Mouse (Mus musculus): ENCODE measurements around the gene Klhl2. TPM values are rescaled to one million over a fixed set of nuclear protein-coding genes. Genes with fewer than 3 reads are reported as not detected.

Gene Klhl2
- 41.7 and 42.3 TPM in 2 replicates for polyA plus RNA-seq (2015; fragmentation: Nextera tagmentation; extraction: Ambion mirVana)

- under 1% methylated on average over 40 of the region's 68 CpGs for WGBS
Observed at GRCm38 (mm10) chr8:64849897-64850541, at the start of gene Klhl2. TSS of gene Klhl2 (minus strand) at chr8:64850017.

GRCm38 (mm10) chr8:64898710-64899109, 48.9 kb upstream of the Klhl2 start:
- no peak overlapping the region for H3K27ac ChIP-seq (replicated peaks)
- H3K4me1 ChIP-seq, result 0 out of 2 replicates have a peak, but pooled peaks cover under 1% of the 10 kb centered on the region
- no peak for ATAC-seq (replicated peaks)
- no peak overlapping the region for H3K9ac ChIP-seq (replicated peaks)
- H3K27me3 ChIP-seq, result no peaks in the 10 kb centered on the region
- no peak overlapping the region for H3K4me3 ChIP-seq
- no peaks in the 10 kb centered on the region for H3K36me3 ChIP-seq
- no peaks in the 10 kb centered on the region for H3K9me3 ChIP-seq
- H3K4me2 ChIP-seq (replicated peaks), result no peak overlapping the region
- WGBS, result 32% methylated on average over 4 of the region's 4 CpGs

More at GRCm38 (mm10) chr8:64849897-64850541, at the start of gene Klhl2:
- H3K4me3 ChIP-seq, result peak within 1 kb of the TSS; percentile 94
- H3K27me3 ChIP-seq, result no peaks in the 10 kb centered on the region
- peak within 1 kb of the TSS; percentile 92 for H3K27ac ChIP-seq (replicated peaks)
- H3K4me1 ChIP-seq, result peaks cover 30% of the 10 kb centered on the region
- H3K36me3 ChIP-seq, result no peaks in the 10 kb centered on the region
- peak within 1 kb of the TSS; percentile 69 for H3K4me2 ChIP-seq (replicated peaks)
- no peaks in the 10 kb centered on the region for H3K9me3 ChIP-seq
- ATAC-seq (replicated peaks), result peak; percentile 92
- H3K9ac ChIP-seq (replicated peaks), result peak within 1 kb of the TSS; percentile 92

GRCm38 (mm10) chr8:64896731-64897130, 46.9 kb upstream of the Klhl2 start:
- H3K36me3 ChIP-seq, result no peaks in the 10 kb centered on the region
- no peak overlapping the region for H3K4me3 ChIP-seq
- H3K4me2 ChIP-seq (replicated peaks), result no peak overlapping the region
- H3K4me1 ChIP-seq, result no peaks in the 10 kb centered on the region
- H3K9me3 ChIP-seq, result no peaks in the 10 kb centered on the region
- no peaks in the 10 kb centered on the region for H3K27me3 ChIP-seq
- 89% methylated on average over 5 of the region's 5 CpGs for WGBS
- no peak overlapping the region for H3K9ac ChIP-seq (replicated peaks)
- no peak overlapping the region for H3K27ac ChIP-seq (replicated peaks)
- no peak for ATAC-seq (replicated peaks)

- Histone ChIP-seq H3K36me3 (no peaks in the 10 kb centered on the region), H3K9ac (replicated peaks) (no peak overlapping the region), H3K4me3 (no peak overlapping the region), H3K9me3 (no peaks in the 10 kb centered on the region), H3K4me1 (no peaks in the 10 kb centered on the region), H3K27me3 (no peaks in the 10 kb centered on the region), H3K27ac (replicated peaks) (no peak overlapping the region), H3K4me2 (replicated peaks) (no peak overlapping the region)
- 52% methylated on average over 13 of the region's 13 CpGs for WGBS
- no peak for ATAC-seq (replicated peaks)
Observed at GRCm38 (mm10) chr8:64880619-64881200, 30.9 kb upstream of the Klhl2 start.

- H3K9ac ChIP-seq (replicated peaks), result no peak overlapping the region
- H3K27me3 ChIP-seq, result no peaks in the 10 kb centered on the region
- no peaks in the 10 kb centered on the region for H3K4me1 ChIP-seq
- H3K27ac ChIP-seq (replicated peaks), result no peak overlapping the region
- H3K4me3 ChIP-seq, result no peak overlapping the region
- H3K9me3 ChIP-seq, result no peaks in the 10 kb centered on the region
- no peaks in the 10 kb centered on the region for H3K36me3 ChIP-seq
- ATAC-seq (replicated peaks), result no peak
- H3K4me2 ChIP-seq (replicated peaks), result no peak overlapping the region
- 90% methylated on average over 22 of the region's 22 CpGs for WGBS
Observed at GRCm38 (mm10) chr8:64877630-64878312, 28.0 kb upstream of the Klhl2 start.

- no peaks in the 10 kb centered on the region for H3K4me1 ChIP-seq
- H3K27me3 ChIP-seq, result no peaks in the 10 kb centered on the region
- H3K9ac ChIP-seq (replicated peaks), result no peak overlapping the region
- H3K9me3 ChIP-seq, result no peaks in the 10 kb centered on the region
- WGBS, result 84% methylated on average over 12 of the region's 12 CpGs
- no peak for ATAC-seq (replicated peaks)
- no peak overlapping the region for H3K4me3 ChIP-seq
- H3K27ac ChIP-seq (replicated peaks), result no peak overlapping the region
- no peaks in the 10 kb centered on the region for H3K36me3 ChIP-seq
- no peak overlapping the region for H3K4me2 ChIP-seq (replicated peaks)
Observed at GRCm38 (mm10) chr8:64871469-64872165, 21.8 kb upstream of the Klhl2 start.

GRCm38 (mm10) chr8:64870218-64870617, 20.4 kb upstream of the Klhl2 start:
- Histone ChIP-seq H3K36me3 (no peaks in the 10 kb centered on the region), H3K4me1 (no peaks in the 10 kb centered on the region), H3K9ac (replicated peaks) (no peak overlapping the region), H3K4me3 (no peak overlapping the region), H3K9me3 (no peaks in the 10 kb centered on the region), H3K27ac (replicated peaks) (no peak overlapping the region), H3K4me2 (replicated peaks) (no peak overlapping the region), H3K27me3 (no peaks in the 10 kb centered on the region)
- ATAC-seq (replicated peaks), result no peak
- 50% methylated on average over 2 of the region's 2 CpGs for WGBS

GRCm38 (mm10) chr8:64849091-64849896, 523 bp downstream of the Klhl2 start:
- Histone ChIP-seq H3K27ac (replicated peaks) (peak overlapping the region; percentile 92), H3K9me3 (no peaks in the 10 kb centered on the region), H3K36me3 (no peaks in the 10 kb centered on the region), H3K4me2 (replicated peaks) (peak overlapping the region; percentile 69), H3K9ac (replicated peaks) (peak overlapping the region; percentile 92), H3K27me3 (no peaks in the 10 kb centered on the region), H3K4me3 (peak overlapping the region; percentile 94), H3K4me1 (peaks cover 32% of the 10 kb centered on the region)
- peak; percentile 89 for ATAC-seq (replicated peaks)
- under 1% methylated on average over 88 of the region's 100 CpGs for WGBS

GRCm38 (mm10) chr8:64848245-64848785, 1.5 kb downstream of the Klhl2 start:
- no peaks in the 10 kb centered on the region for H3K27me3 ChIP-seq
- H3K36me3 ChIP-seq, result no peaks in the 10 kb centered on the region
- peak overlapping the region; percentile 92 for H3K27ac ChIP-seq (replicated peaks)
- no peak for ATAC-seq (replicated peaks)
- H3K9ac ChIP-seq (replicated peaks), result peak overlapping the region; percentile 92
- peak overlapping the region; percentile 94 for H3K4me3 ChIP-seq
- peak overlapping the region; percentile 69 for H3K4me2 ChIP-seq (replicated peaks)
- WGBS, result 2% methylated on average over 8 of the region's 8 CpGs
- no peaks in the 10 kb centered on the region for H3K9me3 ChIP-seq
- H3K4me1 ChIP-seq, result peaks cover 32% of the 10 kb centered on the region

- peak overlapping the region; percentile 94 for H3K4me3 ChIP-seq
- ATAC-seq (replicated peaks), result no peak
- H3K4me1 ChIP-seq, result peaks cover 32% of the 10 kb centered on the region
- no peaks in the 10 kb centered on the region for H3K36me3 ChIP-seq
- 0% methylated on average over 2 of the region's 2 CpGs for WGBS
- H3K9ac ChIP-seq (replicated peaks), result peak overlapping the region; percentile 1; the same call in 1 of the 2 replicates
- H3K9me3 ChIP-seq, result no peaks in the 10 kb centered on the region
- H3K4me2 ChIP-seq (replicated peaks), result peak overlapping the region; percentile 69
- no peak overlapping the region for H3K27ac ChIP-seq (replicated peaks)
- no peaks in the 10 kb centered on the region for H3K27me3 ChIP-seq
Observed at GRCm38 (mm10) chr8:64847650-64848049, 2.2 kb downstream of the Klhl2 start.

GRCm38 (mm10) chr8:64847241-64847640, 2.6 kb downstream of the Klhl2 start:
- 51% methylated on average over 2 of the region's 2 CpGs for WGBS
- ATAC-seq (replicated peaks), result no peak
- Histone ChIP-seq H3K9ac (replicated peaks) (no peak overlapping the region), H3K27ac (replicated peaks) (no peak overlapping the region), H3K36me3 (no peaks in the 10 kb centered on the region), H3K9me3 (no peaks in the 10 kb centered on the region), H3K4me2 (replicated peaks) (peak overlapping the region; percentile 69), H3K27me3 (no peaks in the 10 kb centered on the region), H3K4me1 (peaks cover 32% of the 10 kb centered on the region), H3K4me3 (no peak overlapping the region; the same call in 1 of the 2 replicates)
